Mouse (Mus musculus) 416B (cell line): ENCODE data around the gene Dnah2.
A peak's percentile ranks its signal among the peaks of the same experiment; 100 is the strongest.

ENCODE experiments used
- DNase-seq: peaks from one replicate; pipeline ENCODE4 v3.0.0; 2011; ENCODE audit warnings: low read depth

The Dnah2 gene

DNA sequence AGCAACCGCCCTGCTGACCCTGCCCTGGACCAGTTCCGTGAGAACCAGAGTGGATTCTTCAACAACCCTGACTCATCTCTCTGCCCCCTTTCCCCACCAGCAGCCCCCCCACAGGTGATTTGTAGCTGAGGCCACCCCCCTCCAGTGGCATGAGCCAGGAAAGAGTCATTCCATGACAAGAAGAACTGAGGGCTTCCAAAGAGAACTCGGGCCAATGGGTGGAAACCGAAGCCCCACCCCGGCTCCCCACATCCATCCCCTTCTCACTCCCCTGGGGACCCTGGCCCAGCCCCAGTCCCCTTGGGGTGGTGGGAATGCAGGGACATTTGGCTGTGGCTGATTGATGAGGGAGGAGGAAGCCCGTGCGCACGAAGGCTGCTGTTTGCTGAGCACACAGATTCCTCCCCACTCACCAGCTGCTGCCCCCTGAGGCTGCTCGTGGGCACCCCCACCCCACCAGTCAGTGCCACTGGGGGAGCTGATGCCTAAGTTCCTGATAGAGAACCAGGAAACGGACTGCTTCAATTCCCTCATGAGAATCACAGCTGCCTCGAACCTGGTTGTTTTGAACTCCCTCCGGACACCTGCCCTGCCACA is at the start of gene Dnah2:
TSS of gene Dnah2 (minus strand) at position 51 of the 597 bp plus-strand sequence.
- no peak for DNase-seq

DNA sequence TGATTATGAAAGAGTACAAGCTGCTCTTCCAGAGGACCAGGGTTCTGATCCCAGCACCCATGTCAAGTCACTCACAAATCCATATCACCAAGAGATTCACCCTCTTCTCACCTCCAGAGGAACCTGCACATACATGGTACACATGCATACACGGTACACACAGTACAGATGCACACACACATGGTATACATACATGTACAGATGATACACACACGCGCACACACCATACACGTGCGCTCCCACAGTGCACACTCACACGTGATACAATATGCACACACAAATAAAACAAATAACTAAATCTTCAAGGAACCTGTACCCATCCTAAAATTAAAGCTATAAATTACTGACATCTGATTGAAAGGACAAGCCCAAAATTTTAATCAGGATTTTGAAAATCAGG is 45.9 kb upstream of the Dnah2 start:
- DNase-seq, result no peak

DNA sequence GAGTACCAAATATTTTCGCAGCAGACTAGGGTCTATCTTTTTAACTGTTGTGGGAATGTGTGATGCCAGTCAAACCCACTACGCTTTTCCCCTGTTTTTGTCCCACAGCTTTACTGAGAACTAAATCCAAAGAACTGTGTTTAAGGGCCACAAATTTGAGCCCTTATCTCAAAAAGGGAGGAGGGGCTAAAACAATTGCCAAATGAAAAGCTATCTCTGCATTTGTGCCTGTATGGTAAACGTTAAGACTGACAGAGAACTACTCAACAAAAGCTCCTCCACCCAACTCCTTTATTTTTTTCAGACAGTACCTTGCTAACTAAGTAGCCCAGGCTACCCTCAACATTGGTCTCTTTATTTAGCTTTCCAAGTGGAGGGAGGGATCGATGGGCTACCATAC is 43.9 kb upstream of the Dnah2 start:
- DNase-seq, result no peak

GRCm38 (mm10) chr11:69591899-69592637 is 43.2 kb upstream of the Dnah2 start:
- DNase-seq, result no peak

- no peak for DNase-seq
Measured at GRCm38 (mm10) chr11:69591424-69591823, 42.5 kb upstream of the Dnah2 start.

DNA sequence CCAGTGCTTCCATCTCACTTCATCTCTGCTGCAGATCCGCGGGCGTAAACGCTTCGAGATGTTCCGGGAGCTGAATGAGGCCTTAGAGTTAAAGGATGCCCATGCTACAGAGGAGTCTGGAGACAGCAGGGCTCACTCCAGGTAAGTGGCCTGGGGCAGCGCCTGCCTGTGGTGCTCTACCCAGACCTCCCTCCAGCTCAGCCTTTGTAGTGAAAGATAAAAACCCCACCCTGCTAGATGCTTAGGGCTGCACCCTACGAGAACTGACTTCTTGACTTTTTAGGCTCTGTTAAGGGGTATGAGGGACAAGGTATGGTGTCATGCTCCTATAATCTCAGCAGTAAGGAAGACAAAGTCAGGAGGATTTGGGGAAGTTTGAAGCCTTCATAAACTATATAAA is 41.7 kb upstream of the Dnah2 start:
- no peak for DNase-seq

DNA sequence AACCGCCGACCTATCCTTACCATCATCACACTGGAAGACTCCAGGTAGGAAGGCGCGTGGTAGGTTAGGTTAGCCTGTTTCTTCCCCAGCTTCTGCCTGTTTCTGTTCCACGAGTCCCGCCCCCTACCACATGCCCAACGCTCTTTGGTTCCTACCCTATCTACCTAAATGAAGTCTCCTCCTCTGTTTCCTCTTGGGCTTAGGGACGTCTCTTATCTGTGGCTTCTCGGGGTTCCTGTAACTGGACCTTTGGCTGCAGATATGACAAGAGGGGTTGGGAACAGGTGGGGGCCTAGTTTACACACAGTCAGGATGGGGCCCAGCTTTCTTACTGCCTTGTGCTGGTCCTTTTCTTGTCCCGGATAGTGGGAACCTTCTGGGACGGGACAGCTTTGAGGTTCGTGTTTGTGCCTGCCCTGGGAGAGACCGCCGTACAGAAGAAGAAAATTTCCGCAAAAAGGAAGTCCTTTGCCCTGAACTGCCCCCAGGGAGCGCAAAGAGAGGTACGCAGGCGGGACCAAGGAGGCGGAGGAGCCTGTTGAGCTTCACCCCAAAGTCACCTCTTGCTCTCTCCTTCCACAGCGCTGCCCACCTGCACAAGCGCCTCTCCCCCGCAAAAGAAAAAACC is 40.4 kb upstream of the Dnah2 start:
- DNase-seq, result peak; percentile 62

- DNase-seq, result peak; percentile 78
Measured at GRCm38 (mm10) chr11:69585718-69586325, 36.9 kb upstream of the Dnah2 start.

DNA sequence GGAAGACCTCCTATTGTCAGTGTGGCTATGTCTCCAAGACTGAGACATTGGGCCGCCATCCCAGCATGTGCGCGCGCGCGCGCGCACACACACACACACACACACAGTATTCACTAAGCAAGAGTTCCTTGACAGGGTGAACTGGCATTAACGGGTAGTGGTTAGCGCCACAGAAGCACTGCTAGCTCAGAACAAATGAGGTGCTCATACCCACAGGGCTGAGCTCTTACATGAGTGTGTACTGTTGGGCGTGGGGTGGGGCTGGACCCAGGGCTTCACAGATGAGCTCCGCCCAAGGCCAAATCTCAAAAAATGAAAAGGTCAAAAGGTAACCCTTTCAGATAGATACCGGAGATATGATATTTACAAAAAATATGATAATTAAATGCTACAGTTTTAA is 36.0 kb upstream of the Dnah2 start:
- DNase-seq, result no peak

DNA sequence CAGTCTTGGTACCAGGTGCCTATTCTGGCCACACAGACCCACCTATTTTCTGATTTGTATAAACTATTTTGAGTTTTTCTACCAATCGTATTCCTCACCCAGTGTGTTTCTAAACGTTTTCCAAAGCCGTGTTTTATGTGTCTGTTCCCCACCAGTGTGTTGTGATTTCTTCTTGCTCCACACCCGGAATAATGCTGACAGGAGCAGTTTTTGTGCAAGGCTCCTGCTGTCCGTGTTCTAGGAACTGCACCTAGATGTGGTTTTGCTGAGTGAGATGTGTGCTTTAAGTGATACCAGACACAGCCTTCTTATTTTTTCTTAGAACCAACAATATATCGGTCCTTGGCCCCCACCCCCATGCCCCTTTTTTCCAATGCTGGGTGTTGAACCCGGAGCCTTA is 35.1 kb upstream of the Dnah2 start:
- DNase-seq, result no peak

GRCm38 (mm10) chr11:69582230-69582805 is 33.4 kb upstream of the Dnah2 start:
- DNase-seq, result no peak

DNA sequence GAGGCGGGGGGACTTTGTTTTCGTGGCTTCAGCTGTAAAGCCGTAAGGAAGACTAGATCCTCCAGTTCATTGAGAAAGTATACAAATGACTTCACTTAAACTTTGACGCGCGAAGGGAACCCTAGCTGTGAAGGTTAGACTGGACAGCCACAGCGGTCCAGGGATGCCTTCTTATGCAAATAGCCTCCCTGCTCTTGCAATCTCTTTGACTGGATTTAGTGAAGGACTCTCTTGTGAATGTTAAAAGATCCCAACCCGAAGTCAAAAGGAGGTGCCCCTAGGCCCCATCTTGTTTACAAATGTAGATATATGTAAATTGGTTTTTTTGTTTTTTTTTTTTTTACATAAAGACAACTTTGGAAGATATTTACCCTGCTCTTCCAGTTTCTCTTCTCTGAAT is 32.9 kb upstream of the Dnah2 start:
- peak; percentile 31 for DNase-seq

GRCm38 (mm10) chr11:69581147-69581688 is 32.3 kb upstream of the Dnah2 start:
- DNase-seq, result peak; percentile 94

- no peak for DNase-seq
Measured at GRCm38 (mm10) chr11:69580572-69581146, 31.7 kb upstream of the Dnah2 start.

DNA sequence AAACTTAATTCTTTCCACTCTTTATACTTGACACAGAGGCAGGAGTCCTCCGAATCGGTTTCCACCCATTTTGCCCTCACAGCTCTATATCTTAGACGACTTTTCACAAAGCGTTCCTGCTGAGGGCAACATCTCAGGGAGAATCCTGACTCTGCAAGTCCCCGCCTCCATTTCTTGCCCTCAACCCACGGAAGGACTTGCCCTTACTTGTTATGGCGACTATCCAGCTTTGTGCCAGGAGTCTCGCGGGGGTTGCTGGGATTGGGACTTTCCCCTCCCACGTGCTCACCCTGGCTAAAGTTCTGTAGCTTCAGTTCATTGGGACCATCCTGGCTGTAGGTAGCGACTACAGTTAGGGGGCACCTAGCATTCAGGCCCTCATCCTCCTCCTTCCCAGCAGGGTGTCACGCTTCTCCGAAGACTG is 31.2 kb upstream of the Dnah2 start, which contains the start of the genes Wrap53 and Trp53:
TSS of gene Wrap53 (minus strand) at position 165 of the 424 bp plus-strand sequence.
TSS of gene Trp53 (plus strand) at position 269 of the 424 bp plus-strand sequence.
- DNase-seq, result peak; percentile 97

DNA sequence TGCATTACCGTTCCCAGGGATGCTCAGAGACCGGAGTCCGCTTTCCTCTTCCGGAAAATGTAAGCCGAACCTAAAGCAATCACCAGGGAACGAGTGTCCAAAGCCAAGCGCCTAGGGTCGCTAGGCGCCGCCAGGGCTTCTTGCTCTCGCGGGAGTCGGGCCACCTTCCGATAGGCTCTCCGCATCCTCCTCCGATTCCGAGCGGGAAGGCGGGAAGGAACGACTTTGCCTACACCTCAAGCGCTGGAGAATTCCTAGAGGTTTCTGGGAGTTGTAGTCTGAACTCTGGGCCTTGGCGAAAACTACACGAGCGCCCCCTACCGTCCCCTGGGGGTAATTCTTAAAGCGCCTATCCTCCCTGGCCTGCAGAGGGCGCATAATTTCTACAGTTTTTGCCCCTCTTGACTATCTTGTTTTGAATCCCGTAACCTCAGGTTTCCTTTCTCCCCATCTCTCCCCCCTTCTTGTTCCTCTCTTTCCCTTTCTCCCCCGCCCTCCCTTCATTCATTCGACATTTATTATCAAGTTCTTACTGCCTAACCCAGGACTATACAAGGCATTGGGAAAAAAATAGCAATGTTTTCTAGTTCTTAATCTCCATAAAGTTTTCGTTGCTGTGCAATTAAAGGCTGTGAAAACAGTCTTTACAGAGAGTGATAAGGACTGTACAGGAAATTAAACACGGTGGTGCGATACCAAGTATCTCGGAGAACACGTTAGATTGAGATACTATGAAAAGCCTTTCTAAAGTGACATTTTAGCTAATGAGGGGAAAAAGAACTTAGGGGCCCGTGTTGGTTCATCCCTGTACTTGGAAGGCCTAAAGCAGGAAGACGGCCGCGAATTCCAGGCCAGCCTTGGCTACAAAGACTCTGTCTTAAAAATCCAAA is 30.5 kb upstream of the Dnah2 start:
- peak; percentile 99 for DNase-seq

GRCm38 (mm10) chr11:69578301-69578700 is 29.4 kb upstream of the Dnah2 start:
- DNase-seq, result no peak

DNA sequence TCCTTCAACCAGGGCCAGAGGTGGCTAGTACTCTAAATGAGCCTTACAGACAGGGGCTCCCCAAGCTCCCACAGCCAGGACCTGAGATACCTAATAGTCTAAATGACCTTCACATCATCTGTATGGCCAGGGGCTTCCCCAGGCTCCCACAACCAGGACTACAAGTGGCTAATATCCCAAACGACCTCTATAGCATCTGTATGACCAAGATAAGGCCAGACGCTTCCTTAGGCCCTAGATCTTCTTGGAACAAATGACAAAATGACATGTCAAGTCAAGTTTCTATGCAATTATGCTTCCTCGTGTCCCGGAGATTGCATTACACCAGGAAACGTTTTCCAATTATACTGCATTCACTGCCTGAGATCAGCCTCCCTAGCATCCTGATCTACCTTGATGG is 27.4 kb upstream of the Dnah2 start:
- DNase-seq, result no peak

DNA sequence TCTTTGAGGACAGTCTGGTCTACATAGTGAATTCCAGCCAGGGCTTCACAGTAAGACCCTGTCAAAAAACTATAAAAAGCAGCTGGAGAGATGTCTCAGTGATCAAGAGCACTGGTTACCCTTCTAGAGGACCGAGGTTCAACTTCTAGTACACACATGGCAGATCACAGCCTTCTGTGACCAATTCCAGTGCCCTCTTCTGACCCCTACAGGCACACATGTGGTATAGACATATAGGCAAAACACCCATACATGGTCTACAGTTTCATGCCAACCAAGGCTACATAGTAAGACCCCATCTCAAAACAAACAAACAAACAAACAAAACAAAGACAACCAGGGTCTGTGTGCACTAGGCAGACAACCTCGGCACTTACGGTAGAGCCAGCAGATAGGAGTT is 26.3 kb upstream of the Dnah2 start:
- peak; percentile 82 for DNase-seq

DNA sequence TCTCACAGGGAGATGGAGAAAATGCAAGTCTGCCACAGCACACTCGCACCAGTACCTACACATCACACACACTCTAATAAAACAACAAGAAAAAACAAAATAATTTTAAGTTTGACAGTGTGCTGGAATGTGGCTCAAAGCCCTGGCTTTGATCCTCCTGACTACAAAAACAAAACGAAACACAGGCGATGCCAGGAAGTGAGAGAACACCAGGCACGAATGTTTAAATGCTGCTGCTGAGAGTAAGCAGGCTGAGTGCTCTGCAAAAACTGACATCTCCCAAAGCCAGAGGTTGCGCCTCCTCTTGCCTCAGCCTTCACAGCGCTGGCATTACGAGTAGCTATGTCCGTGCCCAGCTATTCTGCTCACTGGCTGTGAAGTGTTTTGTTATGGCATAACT is 16.2 kb upstream of the Dnah2 start:
- DNase-seq, result no peak

DNA sequence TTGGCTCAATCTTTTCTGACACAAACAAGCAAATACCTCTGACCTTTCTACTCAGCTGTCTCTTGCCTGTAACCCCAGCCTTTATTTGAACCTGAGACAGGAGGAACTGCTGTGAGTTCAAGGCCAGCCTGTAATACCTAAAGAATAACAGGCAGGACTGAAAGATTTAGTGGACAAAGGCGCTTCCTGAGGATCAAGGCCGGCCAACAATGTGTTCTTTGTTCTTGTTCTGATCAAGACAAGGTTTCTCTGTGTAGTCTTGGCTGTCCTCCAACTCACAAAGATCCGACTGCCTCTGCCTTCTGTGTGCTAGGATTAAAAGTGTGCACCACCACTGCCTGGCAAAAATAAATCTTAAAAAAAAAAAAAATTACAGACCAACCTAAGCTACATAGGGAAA is 15.5 kb upstream of the Dnah2 start:
- DNase-seq, result no peak
